Mouse (Mus musculus) testis, adult 2 months (tissue): ENCODE results near the gene Itprid2.

ENCODE experiments used
- CTCF ChIP-seq: fragments of 200-500 bp; IDR thresholded peaks from 2 replicates; pipeline ENCODE4 v1.5.1; 2012; ENCODE audit warnings: low read depth, mild to moderate bottlenecking, inconsistent platforms, low read length, moderate library complexity; ENCODE audit not compliant: control insufficient read depth, insufficient read depth, insufficient replicate concordance
- POLR2A ChIP-seq: fragments of 200-500 bp; IDR thresholded peaks from 2 replicates; pipeline ENCODE4 v1.6.1; 2012; ENCODE audit warnings: low read depth, mild to moderate bottlenecking, inconsistent platforms, low read length, moderate library complexity; ENCODE audit not compliant: control insufficient read depth

GRCm38 (mm10) chr2:79653809-79654164 lies 18.6 kb downstream of the Itprid2 start:
- TF ChIP-seq CTCF (no peak), POLR2A (no peak)
